Mouse (Mus musculus): ENCODE measurements at regions not wholly inside any gene's neighbourhood (a gene's known extent, or its start where the extent isn't known, plus 50 kb on each side); places are given as distances from the start of the nearest gene placed in this dataset.
"Not testable (repeated sequence)": the region's sequence is repeated elsewhere in the genome, so short reads cannot be mapped to it uniquely, and the experiment has no call there.

DNA sequence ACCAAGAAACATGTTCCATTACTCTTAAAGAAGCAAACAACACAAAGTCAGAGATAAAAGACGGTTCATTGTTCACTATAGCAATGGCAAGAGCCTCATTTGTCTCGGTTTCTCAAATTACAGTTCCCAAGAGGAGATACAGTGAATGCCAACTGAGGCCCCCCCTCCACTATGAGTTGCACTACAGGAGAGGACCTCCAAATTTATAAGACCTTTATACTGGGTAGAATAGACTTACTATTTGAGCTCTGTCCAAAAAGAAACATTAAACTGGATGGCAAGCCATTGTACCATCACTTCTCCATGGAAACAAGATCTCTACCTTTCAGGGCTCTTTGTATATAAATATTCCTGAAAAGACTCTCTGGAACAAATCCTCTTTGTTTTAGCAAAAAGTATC, 66.4 kb downstream of the Fundc1 start:
- no peaks in the 10 kb centered on the region for H3K27me3 ChIP-seq
- H3K9ac ChIP-seq: no peak overlapping the region
- no peaks in the 10 kb centered on the region for H3K9me3 ChIP-seq
- no peaks in the 10 kb centered on the region for H3K4me1 ChIP-seq (replicated peaks)
- no peak overlapping the region for H3K4me2 ChIP-seq
- H3K27ac ChIP-seq (replicated peaks): no peak overlapping the region
- no peaks in the 10 kb centered on the region for H3K36me3 ChIP-seq
- no peak overlapping the region for H3K4me3 ChIP-seq
- ATAC-seq (ENCODE audit: low read depth): peak; percentile 56; the same call in 1 of the 2 replicates
- WGBS: 64% methylated on average over 2 of the region's 2 CpGs

GRCm38 (mm10) chrX:17473129-17473528, 99.0 kb downstream of the Fundc1 start:
- H3K4me2 ChIP-seq; H3K9me3 ChIP-seq; H3K27me3 ChIP-seq; H3K9ac ChIP-seq; H3K36me3 ChIP-seq; H3K27ac ChIP-seq (replicated peaks); ATAC-seq (ENCODE audit: low read depth); H3K4me1 ChIP-seq (replicated peaks); H3K4me3 ChIP-seq: not testable (repeated sequence)
- WGBS: 52% methylated on average over 3 of the region's 3 CpGs

- Histone ChIP-seq H3K9me3 (no peaks in the 10 kb centered on the region), H3K36me3 (no peaks in the 10 kb centered on the region), H3K27me3 (no peaks in the 10 kb centered on the region), H3K9ac (no peak overlapping the region), H3K27ac (replicated peaks) (no peak overlapping the region), H3K4me1 (replicated peaks) (no peaks in the 10 kb centered on the region), H3K4me2 (no peak overlapping the region), H3K4me3 (no peak overlapping the region)
- ATAC-seq (ENCODE audit: low read depth): no peak
- WGBS: 16% methylated on average over 1 of the region's 2 CpGs
These were observed 115.6 kb downstream of the Fundc1 start for GRCm38 (mm10) chrX:17456515-17456914.

GRCm38 (mm10) chrX:17415163-17415562, 96.0 kb upstream of the Efhc2 start:
- Histone ChIP-seq H3K27me3 (no peaks in the 10 kb centered on the region), H3K9me3 (no peaks in the 10 kb centered on the region), H3K4me3 (no peak overlapping the region), H3K27ac (replicated peaks) (no peak overlapping the region), H3K9ac (no peak overlapping the region), H3K4me1 (replicated peaks) (no peaks in the 10 kb centered on the region), H3K4me2 (no peak overlapping the region), H3K36me3 (no peaks in the 10 kb centered on the region)
- 69% methylated on average over 4 of the region's 4 CpGs for WGBS
- ATAC-seq (ENCODE audit: low read depth): no peak

GRCm38 (mm10) chrX:17404271-17404670, 85.1 kb upstream of the Efhc2 start:
- Histone ChIP-seq H3K9ac (no peak overlapping the region), H3K36me3 (no peaks in the 10 kb centered on the region), H3K4me3 (no peak overlapping the region), H3K27me3 (no peaks in the 10 kb centered on the region), H3K27ac (replicated peaks) (no peak overlapping the region), H3K4me1 (replicated peaks) (no peaks in the 10 kb centered on the region), H3K9me3 (no peaks in the 10 kb centered on the region), H3K4me2 (no peak overlapping the region)
- ATAC-seq (ENCODE audit: low read depth): no peak
- WGBS: 52% methylated on average over 2 of the region's 2 CpGs

Measured in neural tube, embryonic 13.5 days (tissue).